Mouse (Mus musculus): ENCODE data around the gene Camk1d. TPM values are rescaled to one million over a fixed set of nuclear protein-coding genes. Genes with fewer than 3 reads are reported as not detected.
"Not testable (repeated sequence)": the region's sequence is repeated elsewhere in the genome, so short reads cannot be mapped to it uniquely, and the experiment has no call there.

The Camk1d gene
- polyA plus RNA-seq, 1 experiment = 1.0 TPM

- Histone ChIP-seq H3K27me3 (replicated peaks; ENCODE audit: control insufficient read depth, insufficient read depth, low read length) (no peaks in the 10 kb centered on the region), H3K4me1 (ENCODE audit: control insufficient read depth, insufficient read depth, low read length) (no peaks in the 10 kb centered on the region), H3K27ac (ENCODE audit: insufficient read depth, low read depth, low read length) (peak overlapping the region; percentile 55; the same call in 1 of the 2 replicates), H3K36me3 (ENCODE audit: control insufficient read depth, insufficient read depth, low read length) (no peaks in the 10 kb centered on the region), H3K4me3 (ENCODE audit: insufficient read depth, low read depth, low read length) (no peak overlapping the region)
- no peak for TF ChIP-seq CTCF (conservative IDR thresholded peaks at IDR 0.05; ENCODE audit: insufficient read depth, insufficient read length, low read depth, low read length)
- no peak for TF ChIP-seq POLR2A (IDR thresholded peaks at IDR 0.05; ENCODE audit: low read depth, low read length)
- peak; percentile 42 for DNase-seq
- WGBS = 70% methylated on average over 3 of the region's 3 CpGs
Measured at GRCm38 (mm10) chr2:5258250-5258649, 456.1 kb downstream of the Camk1d start.

GRCm38 (mm10) chr2:5249969-5250368 is 464.3 kb downstream of the Camk1d start:
- Histone ChIP-seq H3K27ac (ENCODE audit: insufficient read depth, low read depth, low read length) (no peak overlapping the region), H3K4me1 (ENCODE audit: control insufficient read depth, insufficient read depth, low read length) (no peaks in the 10 kb centered on the region), H3K4me3 (ENCODE audit: insufficient read depth, low read depth, low read length) (no peak overlapping the region), H3K27me3 (replicated peaks; ENCODE audit: control insufficient read depth, insufficient read depth, low read length) (no peaks in the 10 kb centered on the region), H3K36me3 (ENCODE audit: control insufficient read depth, insufficient read depth, low read length) (no peaks in the 10 kb centered on the region)
- DNase-seq = no peak
- TF ChIP-seq POLR2A (IDR thresholded peaks at IDR 0.05; ENCODE audit: low read depth, low read length) (no peak), CTCF (conservative IDR thresholded peaks at IDR 0.05; ENCODE audit: insufficient read depth, insufficient read length, low read depth, low read length) (no peak; the same call in 1 of the 2 replicates)
- 84% methylated on average over 12 of the region's 12 CpGs for WGBS

DNA sequence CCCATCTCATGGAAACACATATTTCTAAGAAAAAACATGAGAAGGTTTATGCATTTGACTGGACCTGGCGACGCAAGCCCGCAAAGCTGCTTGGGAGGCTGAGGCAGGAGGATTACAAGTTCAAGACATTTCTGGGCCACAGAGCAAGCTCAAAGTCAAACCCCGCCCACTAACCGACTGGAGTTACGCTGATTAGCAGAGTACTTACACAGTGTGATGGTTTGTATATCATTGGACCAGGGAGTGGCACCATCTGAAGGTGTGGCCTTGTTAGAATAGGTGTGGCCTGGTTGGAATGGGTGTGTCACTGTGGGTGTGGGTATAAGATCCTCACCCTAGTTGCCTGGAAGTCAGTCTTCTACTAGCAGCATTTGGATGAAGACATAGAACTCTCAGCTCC is 465.1 kb downstream of the Camk1d start:
- not testable (repeated sequence) for H3K27ac ChIP-seq (ENCODE audit: insufficient read depth, low read depth, low read length); H3K36me3 ChIP-seq (ENCODE audit: control insufficient read depth, insufficient read depth, low read length); H3K4me3 ChIP-seq (ENCODE audit: insufficient read depth, low read depth, low read length); H3K4me1 ChIP-seq (ENCODE audit: control insufficient read depth, insufficient read depth, low read length); DNase-seq; H3K27me3 ChIP-seq (replicated peaks; ENCODE audit: control insufficient read depth, insufficient read depth, low read length)
- WGBS = 94% methylated on average over 6 of the region's 6 CpGs

Other genes starting within 250 kb of the Camk1d start
- gene Nudt5, start 130.5 kb upstream of the Camk1d start, polyA plus RNA-seq (2012; rRNA removed) = 9.3 and 13.2 TPM in 2 replicates
- gene Cdc123, start 130.6 kb upstream of the Camk1d start, polyA plus RNA-seq (2012; rRNA removed) = 71.5 and 74.7 TPM in 2 replicates
- 2.1 TPM in 2 replicates for gene Gm13199, start 148.4 kb upstream of the Camk1d start, polyA plus RNA-seq (2012; rRNA removed)
- 23.3 and 26.7 TPM in 2 replicates for gene Sec61a2, start 180.9 kb upstream of the Camk1d start, polyA plus RNA-seq (2012; rRNA removed)
- 25.2 and 27.0 TPM in 2 replicates for gene Dhtkd1, start 228.3 kb upstream of the Camk1d start, polyA plus RNA-seq (2012; rRNA removed)
- 2.8 and 4.3 TPM in 2 replicates for gene Upf2, start 237.0 kb upstream of the Camk1d start, polyA plus RNA-seq (2012; rRNA removed)

All from kidney, adult 2 months (tissue).